Mouse (Mus musculus) brain, embryonic 14.5 days (tissue): Measurements from ENCODE around the gene Raf1. TPM values are rescaled to one million over a fixed set of nuclear protein-coding genes. Genes with fewer than 3 reads are reported as not detected.

ENCODE experiments used
- DNase-seq: peaks from one replicate; pipeline ENCODE4 v3.0.0-alpha.2; 2011; ENCODE audit warnings: low read depth
- CTCF ChIP-seq: fragments of 200-500 bp; IDR thresholded peaks from 2 replicates; pipeline ENCODE4 v1.5.1; 2012; ENCODE audit warnings: inconsistent platforms, mild to moderate bottlenecking, moderate library complexity, borderline replicate concordance; ENCODE audit not compliant: insufficient read depth, insufficient read length; ENCODE audit errors: extremely low read depth
- POLR2A ChIP-seq: fragments of 200-500 bp; IDR thresholded peaks from 2 replicates; pipeline ENCODE4 v1.6.1; 2012; ENCODE audit warnings: mild to moderate bottlenecking, inconsistent platforms, borderline replicate concordance; ENCODE audit not compliant: poor library complexity, insufficient read depth, insufficient read length, severe bottlenecking; ENCODE audit errors: extremely low read depth
- polyA plus RNA-seq: library from polyadenylated mRNA; depleted of rRNA; stranded (reverse); fragments of >200 nt; gene quantifications from 2 replicates; pipeline ENCODE4 v1.2.3, GENCODE M21; 2012

Gene Raf1
- polyA plus RNA-seq, 1 experiment, result 249 TPM

DNA sequence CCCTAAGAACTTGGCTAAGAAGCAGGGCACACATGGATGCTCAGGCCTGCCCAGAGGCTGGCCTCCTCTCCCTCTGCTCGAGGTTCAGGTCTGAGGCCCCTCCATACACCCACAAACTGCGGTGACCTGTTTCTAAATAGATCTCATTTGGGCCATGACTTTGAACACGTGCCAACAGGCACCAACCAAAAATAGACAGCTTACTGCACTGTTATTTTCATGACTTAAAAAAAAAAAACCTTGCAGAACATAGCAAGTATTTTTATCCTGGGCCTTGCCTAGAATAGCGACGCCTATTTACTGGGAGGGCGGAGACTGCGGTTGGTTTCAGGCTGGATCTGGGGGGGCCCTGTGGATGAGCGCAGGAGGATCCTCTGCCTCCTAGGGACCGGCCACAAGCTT is 18.0 kb upstream of the Raf1 start:
- DNase-seq, result no peak

DNA sequence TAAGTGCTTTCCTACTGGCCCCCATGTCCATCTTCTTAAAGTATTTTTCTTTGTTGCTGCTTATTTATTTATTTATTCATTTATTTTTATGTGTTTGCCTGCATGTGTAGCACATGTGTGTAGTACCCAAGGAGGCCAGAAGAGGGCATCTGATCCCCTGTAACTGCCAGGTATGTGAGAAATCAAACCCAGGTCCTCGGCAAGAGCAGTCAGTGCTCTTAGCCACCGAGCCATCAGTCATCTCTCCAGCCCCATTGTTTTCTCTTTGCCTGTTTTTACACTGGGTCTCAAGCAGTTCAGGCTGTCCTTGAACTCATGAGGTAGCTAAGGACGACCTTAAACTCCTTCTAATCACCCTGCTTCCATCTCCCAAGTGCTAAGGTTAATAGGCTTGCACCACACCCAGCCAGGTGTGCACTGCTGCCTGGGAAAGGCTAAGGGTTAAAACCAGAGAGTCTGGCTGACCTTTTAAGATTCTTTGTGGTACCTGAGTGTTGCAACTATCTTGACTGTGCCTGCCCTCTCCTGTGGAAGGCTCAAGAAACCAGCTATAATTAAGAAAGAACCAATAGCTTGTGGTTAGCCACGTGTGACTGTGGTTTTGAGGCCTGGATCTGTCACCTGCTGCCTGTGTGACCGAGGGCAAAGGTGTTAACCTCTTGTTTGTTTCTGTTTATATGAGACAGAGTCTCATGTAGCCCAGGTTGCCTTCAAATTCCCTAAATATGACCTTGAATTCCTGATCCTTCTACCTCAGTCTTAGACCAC is 16.7 kb upstream of the Raf1 start:
- DNase-seq, result peak; percentile 11
- TF ChIP-seq POLR2A, result no peak
- peak; percentile 38; the same call in 1 of the 2 replicates for TF ChIP-seq CTCF

More for the DNA sequence above, 18.0 kb upstream of the Raf1 start:
- TF ChIP-seq POLR2A (no peak), CTCF (no peak)

- TF ChIP-seq CTCF (no peak), POLR2A (no peak)
- DNase-seq, result no peak
Measured at GRCm38 (mm10) chr6:115692163-115692950, 15.9 kb upstream of the Raf1 start.

DNA sequence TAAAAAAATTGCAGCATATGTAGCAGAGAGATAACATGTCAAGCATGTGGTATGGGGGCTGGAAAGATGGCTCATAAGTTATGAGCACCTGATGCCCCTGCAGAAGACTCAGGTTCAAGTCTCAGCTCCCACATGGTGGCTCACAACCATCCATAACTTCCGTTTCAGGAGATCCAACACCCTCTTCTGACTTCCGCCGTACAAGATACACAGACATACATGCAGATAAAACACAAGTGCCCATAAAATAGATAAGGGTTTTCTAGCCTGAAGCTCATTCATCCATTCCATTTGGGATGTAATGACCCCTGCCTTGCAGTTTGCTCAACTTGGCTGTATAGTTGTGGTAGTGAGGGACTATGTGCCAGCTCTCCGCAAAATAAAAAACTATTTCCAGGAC is 13.7 kb upstream of the Raf1 start:
- no peak for DNase-seq
- no peak for TF ChIP-seq POLR2A
- TF ChIP-seq CTCF, result no peak

DNA sequence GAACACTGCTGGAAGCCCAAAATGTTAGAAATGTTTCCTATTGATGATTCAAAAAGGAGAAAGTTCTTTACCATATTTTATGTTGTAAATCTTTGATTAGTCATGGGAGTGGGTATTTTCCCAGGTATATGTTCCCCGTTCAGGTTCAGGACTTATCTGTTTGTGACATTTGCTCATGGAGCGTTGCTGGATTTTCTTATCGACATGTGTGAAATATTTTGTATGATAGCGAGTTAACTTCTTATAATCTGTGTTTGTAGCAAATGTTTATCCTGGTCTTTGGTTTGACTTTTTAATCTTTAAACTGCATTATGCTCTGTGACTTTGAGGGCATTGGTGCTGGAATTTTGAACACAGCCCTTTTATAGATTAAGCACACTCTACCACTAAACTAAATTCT is 12.2 kb upstream of the Raf1 start:
- TF ChIP-seq CTCF, result no peak
- no peak for TF ChIP-seq POLR2A
- DNase-seq, result no peak

- DNase-seq, result no peak
- TF ChIP-seq POLR2A (no peak), CTCF (no peak)
Measured at GRCm38 (mm10) chr6:115687753-115688152, 11.3 kb upstream of the Raf1 start.

- TF ChIP-seq POLR2A, result no peak
- TF ChIP-seq CTCF, result no peak
- peak; percentile 28 for DNase-seq
Measured at GRCm38 (mm10) chr6:115684851-115685646, 8.6 kb upstream of the Raf1 start.

DNA sequence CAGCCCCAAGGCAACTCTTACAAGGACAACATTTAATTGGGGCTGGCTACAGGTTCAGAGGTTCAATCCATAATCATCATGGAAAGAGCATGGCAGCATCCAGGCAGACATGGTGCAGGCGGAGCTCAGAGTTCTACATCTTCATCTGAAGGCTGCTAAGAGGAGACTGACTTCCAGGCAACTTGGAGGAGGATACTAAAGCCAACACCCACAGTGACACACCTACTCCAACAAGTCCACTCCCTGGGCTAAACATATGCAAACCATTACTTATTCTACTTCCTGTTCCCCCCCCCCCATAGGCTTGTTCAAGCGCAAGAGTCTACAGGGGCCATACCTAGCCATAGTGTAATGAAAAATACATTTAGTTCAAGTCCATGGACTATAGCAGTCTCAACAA is 7.8 kb upstream of the Raf1 start:
- TF ChIP-seq CTCF (no peak), POLR2A (no peak)

GRCm38 (mm10) chr6:115681066-115681465 is 4.6 kb upstream of the Raf1 start:
- TF ChIP-seq CTCF (no peak), POLR2A (no peak)
- DNase-seq, result no peak

More for the DNA sequence above, 7.8 kb upstream of the Raf1 start:
- DNase-seq, result no peak

GRCm38 (mm10) chr6:115678012-115678411 is 1.6 kb upstream of the Raf1 start:
- TF ChIP-seq CTCF, result no peak
- TF ChIP-seq POLR2A, result no peak
- DNase-seq, result no peak

- no peak for DNase-seq
- TF ChIP-seq POLR2A (no peak), CTCF (no peak)
Measured at GRCm38 (mm10) chr6:115677441-115677840, 1.0 kb upstream of the Raf1 start.

DNA sequence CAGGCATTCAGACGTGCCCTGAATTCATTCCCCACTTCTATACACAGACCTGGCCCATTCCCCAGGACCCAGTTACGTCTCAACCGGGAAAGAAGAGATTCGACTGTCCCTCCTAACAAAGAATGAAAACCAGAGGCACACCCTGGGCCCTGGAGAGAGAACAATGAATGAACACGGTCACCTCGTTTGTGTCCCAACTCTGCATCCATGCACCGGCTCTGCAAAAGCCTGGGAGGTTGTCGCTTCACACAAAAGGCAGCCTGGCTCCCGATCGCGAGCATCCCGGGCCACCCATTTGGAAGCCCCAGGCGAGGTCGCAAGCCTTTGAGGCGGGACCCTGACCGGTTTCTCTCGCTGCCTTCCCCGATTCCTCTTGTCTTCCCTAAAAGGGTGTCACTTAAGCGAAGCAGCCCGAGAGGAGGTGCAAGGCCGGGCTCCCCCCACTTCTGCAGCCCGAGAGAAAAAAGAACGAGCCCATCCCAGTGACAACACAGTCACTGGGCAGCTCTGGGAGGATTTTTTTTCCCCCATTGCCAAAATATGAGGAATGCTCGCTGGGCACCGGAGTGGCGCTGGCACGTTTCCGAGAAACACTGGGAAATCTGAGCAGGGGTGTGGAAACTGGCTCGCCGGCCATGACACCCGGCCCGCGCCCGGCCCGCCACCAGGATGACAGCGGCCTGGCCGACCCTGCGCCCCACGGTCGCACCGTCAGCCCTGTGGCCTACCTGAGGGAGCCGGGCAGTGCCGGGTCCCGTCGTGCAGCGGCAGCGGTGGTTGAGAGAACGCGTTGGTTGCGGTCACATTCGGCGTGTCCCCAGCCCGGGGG is 713 bp downstream of the Raf1 start:
- peak; percentile 73 for DNase-seq
- no peak for TF ChIP-seq CTCF
- TF ChIP-seq POLR2A, result no peak
